Mouse (Mus musculus) cerebellum, adult 8-10 months (tissue): ENCODE data around the gene Anxa11.
"Not testable (repeated sequence)": the region's sequence is repeated elsewhere in the genome, so short reads cannot be mapped to it uniquely, and the experiment has no call there.

ENCODE experiments used
- DNase-seq: peaks from one replicate; pipeline ENCODE4 v3.0.0; 2022

The Anxa11 gene

DNA sequence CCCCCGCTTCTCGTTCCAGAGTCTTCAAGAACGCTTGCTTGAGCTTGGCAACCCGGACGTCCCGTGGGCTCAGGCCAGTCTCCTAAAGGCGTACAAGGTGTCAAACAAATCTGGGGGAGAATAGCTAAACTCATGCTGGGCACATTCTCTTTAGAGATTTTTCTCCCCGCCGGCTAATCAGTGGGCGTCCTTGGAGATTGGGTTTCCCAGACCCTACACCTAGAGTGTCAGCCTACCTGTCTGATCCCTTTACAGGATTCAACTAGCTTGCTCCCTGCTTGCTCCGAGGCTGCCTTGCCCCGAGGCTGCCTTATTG is 690 bp downstream of the Anxa11 start:
- DNase-seq = no peak

DNA sequence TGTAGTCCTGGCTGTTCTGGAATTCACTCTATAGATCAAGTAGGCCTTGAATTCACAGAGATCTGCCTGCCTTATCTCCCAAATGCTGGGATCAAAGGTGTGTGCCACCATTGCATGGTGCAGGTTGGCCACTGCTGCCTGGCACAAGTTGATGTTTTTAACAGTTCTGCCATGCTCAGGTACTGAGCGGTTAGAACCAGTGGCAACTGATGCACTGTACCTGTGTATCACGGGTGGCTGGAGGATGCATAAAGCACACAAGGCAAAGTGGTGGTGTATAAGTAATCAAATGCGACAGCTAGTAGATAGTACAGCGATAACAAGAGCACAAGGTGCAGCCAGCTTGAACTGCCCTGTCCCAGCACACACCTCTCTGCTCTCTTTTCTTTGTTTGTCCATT is 2.4 kb downstream of the Anxa11 start:
- no peak for DNase-seq

DNA sequence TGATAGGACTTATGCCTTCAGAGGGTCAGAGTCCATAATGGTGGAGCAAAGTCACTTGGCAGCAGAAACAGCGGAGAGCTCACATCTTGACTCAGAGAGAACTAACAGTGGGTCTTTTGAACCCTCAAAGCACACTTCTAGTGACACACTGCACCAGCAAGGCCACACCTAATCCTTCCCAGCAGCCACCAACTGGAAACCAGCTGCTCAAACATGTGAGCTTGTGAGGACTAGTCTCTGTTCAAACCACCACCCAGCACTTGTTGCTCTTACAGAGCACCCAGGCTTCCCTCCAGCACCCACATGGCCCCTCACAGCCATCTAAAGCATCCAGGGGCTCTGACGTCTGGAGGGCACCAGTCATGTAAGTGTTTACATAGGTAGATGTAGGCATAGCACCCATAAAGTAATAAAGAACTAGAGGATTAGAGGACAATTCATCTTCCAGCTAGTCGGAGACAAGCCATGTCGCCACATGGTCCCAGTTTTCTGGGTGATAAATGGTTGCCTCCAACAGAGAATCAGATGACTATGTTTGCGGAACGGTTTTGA is 4.0 kb downstream of the Anxa11 start:
- DNase-seq = no peak

DNA sequence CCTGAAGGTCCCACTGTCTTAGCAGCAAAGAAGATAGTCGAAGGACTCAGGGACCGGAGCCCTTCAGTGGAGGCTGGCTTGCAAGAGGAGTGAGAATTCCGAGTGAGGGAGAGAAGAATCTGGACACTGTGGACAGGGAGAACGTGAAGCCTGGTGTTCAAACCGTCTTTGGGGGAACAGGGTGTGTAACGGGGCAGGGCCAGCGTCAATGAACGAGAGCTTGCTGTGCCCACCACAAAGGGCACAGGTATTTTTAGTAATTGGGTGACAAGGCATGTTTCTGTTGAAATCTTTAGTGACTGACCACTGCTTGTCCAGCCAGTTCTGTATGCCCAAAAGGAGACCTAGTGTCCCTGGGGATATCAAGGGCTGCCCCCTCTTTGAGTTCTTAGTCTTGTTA is 4.6 kb downstream of the Anxa11 start:
- no peak for DNase-seq

DNA sequence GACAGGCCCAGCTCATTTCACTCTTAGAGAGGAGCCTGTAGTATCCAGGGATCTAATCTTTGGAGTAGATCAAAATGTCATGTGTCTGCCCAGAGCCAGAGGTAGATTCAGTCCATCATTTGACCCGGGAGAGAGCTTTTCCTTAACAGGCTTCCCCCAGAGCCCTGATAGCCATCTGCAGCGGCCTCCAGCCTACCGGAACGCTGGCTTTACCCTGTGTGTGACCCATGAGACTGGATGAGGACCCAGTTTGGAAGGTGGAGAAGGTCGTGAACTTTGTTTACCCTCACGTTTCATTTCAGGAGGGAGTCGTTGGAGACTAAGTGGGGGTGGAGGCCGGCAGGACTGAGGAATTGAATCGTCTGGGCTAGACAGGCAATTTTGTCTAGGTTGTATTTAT is 5.7 kb downstream of the Anxa11 start:
- DNase-seq = no peak

DNA sequence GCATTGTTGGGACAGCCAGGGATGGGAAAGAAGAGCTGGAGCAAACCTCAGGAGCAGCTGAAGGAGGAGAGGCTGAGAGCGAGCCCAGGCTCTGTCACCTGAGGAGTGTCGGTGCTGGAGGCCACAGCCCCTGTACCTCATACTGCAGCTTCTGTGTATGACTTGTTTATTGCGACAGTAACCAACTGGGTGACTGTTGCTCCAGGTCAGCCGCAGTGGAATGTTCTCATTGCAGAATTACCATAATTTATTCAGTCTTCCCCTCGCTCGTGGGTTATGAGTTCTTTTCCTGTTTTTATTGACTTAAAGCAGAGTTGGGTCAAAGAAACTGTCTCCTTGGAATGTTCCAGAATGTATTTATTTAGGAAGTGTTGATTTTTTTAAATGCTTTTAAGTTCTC is 6.3 kb downstream of the Anxa11 start:
- no peak for DNase-seq

DNA sequence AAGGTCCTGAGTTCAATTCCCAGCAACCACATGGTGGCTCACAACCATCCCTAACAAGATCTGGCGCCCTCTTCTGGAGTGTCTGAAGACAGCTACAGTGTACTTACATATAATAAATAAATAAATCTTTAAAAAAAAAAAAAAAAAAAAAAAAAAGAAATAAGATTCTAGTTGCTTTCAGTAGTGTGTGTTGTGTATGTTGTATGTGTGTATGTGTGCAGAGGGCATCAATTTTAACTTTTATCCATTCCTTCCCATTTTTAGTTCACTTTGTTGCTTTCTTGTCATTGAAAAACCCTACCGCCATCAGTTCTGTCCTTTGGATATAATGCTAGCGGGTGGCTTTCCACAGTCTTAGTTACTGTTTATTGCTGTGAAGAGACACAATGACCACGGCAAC is 6.8 kb downstream of the Anxa11 start:
- not testable (repeated sequence) for DNase-seq

DNA sequence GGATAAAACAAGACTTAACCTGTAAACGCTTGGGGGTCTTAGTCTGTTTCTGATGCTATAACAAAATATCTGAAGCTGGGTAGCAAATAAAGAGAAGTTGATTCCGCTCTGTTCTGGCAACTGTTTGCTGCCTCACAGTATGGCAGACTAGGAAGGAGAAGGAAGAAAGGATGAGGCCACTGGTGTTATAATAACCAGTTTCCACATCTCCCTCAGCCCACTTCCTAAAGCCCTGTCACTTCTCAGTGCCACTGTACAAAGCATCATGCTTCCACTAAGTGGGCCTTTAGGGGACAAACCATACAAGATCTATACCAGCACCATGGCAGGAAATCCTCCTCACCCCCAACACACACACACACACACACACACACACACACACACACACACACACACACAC is 8.5 kb downstream of the Anxa11 start:
- no peak for DNase-seq

DNA sequence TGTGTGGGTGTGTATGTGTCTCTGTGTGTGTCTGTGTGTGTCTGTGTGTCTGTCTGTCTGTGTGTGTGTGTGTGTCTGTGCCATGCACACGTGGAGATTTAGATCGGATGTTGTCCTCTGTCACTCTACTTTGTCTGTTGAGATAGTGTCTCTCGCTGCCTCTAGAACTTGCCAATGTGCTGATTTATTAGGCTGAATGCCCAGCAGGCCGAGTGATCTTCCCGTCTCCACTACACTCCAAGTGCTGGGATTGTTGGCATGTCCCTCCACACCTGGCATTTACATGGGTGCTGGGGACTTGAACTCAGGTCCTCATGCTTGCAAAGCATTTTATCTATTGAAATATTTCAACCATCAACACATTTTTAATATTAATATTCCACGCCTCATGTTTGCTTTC is 9.2 kb downstream of the Anxa11 start:
- DNase-seq = no peak

DNA sequence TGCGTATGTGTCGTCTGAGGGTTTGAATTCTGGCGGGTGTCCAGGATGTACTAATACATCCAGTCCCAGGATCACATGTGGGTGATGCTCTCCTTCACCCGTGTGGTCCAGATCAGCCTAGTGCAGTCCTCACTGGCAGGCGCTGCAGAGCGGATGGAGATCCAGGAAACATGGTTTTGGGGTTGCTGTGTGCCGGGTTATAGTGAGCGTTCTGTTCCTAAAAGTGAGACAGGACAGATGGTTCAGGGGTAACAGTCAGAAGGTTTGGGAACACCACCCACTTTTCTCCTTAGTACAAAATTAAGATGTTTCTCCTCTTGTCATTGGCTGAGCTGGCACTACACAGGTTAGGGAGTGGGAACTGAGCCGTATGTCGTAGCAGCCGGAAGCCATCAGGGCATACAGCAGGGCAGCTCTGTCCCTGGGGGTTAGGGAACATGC is 10.2 kb downstream of the Anxa11 start:
- DNase-seq = no peak

DNA sequence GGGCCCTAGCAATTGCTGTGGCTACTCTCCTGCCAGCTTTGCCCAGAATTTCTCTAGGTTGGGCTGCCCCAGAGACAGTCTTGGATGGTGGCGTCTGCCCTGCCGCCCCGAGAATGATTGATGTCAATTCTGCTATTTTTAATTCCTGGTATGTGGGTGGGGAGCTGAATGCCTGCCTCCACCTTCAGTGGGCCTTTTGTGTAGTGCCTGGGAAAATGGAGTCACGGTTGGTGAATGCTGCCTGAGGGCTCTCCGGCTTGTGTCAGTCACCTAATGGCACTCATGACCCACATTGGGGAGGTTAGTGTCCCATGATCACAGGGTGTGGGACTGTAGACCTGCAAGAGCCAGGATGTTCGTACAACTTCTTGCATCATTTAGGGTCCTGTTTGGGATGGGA is 11.3 kb downstream of the Anxa11 start:
- no peak for DNase-seq

DNA sequence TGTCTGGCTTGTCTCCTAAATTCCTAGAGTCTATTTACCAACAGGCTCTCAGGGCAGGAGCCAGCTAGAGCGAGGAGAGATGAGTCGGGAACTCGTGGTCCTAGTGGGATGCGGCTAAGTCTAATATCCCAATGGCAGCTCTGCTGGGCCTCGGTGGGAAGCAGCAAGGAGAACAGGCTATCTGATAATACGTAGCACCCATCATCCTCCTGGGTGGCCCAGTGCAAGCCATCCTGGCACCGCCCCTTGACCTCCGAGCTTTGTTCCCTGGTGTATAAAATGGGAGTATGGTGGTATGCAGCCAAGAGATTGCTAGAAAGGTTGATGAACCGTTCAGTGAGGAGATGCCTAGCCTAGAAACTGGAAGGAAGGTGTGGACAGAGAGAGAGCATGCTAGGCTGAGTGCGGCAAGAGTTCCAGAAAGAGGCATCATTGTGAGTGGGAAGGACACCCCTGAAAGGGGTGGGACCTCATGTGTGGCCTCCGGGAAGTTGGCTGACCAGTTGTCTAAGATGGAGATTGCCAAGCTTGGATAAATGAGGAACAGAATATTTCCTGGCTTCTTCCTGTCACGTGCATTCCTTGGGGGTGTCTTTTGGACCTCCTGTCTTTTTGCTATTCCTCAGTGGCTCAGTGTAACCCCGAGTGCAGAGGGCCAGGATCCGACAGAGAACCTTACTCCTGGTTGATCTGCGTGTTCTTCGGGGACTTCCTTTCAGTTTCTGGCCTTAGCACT is 11.9 kb downstream of the Anxa11 start:
- no peak for DNase-seq

DNA sequence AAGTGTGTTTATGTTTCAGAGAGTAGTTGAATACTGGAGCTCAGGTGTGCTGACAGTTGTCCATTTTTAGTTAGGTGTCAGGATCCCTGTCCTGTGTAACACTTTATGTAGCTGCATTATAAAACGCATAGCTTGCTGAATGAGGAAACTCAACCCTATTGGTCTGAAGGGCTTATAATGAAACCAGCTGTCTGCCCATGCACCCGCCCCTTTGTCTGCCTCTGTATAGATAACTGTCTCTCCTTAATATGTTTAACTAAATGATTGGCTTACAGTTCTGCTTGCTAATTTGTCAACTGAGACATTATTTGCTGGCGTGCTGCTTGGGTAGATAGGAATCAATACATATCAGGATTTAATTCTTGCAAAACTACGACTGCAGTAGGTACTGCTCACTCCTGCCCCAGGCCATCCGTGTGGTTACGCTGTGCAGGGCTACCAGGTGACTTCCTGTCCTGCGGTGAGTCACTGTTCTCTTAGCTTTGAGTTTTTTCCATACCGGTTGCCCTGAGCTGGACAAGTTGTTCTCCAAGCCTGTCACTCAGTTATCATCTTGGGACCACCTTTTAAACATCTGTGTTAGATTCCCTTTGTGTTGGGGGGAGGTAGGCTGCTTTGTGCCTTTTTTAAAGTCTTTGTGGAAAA is 13.4 kb downstream of the Anxa11 start:
- no peak for DNase-seq

DNA sequence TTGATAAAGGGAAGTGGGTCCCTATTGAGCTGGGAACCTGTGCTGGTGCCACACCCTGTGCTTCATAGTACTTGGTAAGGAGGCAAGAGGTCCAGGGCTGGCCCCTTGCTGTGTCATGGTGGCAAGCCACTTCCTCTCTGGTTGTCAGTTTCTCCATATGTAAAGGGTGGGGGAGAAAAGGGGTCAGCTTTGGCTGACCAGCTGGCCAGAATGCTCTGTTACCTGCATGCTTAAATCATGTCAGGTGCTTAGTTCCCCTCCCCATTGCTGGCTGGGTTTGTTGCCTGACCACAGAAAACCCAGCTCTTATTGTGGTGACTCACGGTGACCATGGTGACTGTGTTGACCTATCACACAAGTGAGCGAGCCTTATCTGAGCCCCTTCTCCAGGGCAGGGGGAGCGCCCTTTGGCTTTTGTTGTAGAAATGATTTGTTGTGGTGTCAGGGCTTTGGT is 15.2 kb downstream of the Anxa11 start:
- DNase-seq = no peak

DNA sequence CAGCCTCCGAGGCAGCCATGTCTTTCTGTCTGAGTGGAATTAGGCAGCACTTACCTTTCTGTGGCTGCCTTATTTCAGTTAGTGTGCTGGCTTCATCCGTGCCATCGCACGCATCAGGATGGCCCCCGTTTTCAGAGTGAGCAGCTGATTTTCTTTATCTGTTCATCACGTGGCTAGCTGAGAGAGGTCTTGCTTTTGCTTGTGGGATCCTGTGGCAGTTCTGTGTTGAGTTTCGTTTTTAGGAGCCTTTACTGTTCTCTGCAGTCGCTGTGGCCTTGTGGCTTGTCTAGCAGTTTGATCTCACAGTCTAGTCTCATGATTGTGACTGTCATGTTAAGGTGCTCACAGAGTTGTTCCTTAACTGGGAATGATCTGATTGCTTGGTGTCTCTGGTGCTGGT is 16.0 kb downstream of the Anxa11 start:
- no peak for DNase-seq

DNA sequence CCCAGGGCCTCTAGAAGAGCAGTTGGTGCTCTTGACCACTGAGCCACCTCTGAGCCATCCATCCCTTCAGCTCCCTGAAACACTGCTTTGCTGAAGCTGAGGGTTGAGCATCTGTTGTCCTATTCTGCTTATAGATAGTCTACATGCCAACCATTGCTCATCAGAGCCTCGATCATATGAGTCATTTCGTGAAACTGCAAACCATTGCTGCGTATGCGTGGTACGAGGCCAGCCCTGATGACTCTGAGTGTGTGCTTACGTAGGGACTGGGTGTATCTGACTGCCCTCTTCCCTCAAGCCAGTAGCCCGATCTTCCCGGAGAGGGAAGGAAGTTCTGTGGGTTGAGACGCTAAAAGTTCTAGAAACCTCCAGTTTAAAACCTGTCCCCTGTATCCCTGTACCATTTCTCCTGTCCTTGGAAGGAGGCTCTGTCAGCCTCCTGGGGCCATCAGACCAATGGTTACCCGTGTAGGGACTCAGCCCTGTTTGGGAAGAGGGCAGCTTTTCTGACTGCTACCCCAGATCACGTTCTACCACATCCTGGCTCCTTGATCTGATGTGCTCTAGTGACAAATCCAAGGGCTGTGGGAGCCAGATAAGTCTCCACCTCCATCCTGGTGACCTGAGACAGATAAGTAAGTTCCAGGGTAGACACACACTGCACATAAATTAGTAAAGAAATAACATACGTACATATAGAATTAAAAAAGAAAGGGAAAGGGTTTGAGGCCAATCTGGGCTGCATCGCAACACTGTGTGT is 20.0 kb downstream of the Anxa11 start:
- no peak for DNase-seq

DNA sequence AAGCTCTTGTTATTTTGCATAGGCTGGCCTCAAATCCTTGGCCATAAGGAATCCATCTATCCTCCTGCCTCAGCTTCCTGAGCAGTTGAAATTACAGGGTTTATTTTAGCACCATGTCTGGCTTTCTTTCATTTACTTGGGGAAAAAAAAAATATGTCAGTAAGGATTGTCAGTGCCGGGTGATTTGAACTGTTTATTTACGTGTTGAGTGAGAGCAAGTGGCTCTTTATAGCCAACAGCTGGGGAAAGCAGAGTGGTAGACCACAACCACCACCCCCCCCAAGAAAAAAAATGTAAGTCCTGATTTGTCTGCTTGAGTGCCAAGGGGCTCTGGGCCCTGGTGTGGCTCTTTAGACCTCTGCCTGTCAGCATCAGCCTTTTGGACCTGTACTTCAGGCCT is 21.8 kb downstream of the Anxa11 start:
- DNase-seq = no peak

DNA sequence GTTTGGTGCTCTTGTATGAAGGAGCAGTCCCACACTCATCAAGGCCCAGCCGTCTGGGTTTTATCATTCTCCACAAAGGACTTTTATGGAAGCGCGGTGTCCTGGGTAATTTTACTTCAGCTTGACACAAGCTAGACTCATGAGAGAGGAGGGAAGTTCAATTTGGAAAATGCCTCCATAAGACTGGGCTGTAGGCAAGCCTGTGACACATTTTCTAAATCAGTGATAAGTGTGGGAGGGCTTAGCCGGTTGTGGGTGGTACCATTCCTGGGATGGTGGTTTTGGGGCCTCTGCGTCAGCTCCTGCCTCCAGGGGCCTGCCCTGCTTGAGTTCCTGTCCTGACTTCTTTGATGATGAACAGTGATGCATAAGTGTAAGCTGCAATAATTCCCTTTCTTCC is 23.3 kb downstream of the Anxa11 start:
- DNase-seq = no peak

DNA sequence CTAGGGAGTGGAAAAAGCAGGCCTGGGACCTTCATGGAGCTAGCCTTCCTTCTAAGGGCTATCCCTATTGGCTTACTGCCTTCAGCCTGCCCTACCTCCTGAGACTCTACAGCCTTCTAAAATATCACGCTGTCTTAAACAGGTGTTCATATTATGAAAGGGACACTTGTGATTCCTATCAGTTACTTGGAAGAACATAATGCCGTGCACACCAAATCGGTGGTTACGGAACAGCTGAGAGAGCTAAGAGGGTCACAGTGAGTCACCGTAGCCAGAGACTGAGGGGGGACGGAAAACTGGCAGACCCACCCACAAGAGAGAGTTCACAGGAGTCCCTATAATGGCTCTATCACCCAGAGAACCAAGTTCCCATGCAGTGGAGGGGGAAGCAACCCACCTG is 24.4 kb downstream of the Anxa11 start:
- no peak for DNase-seq

DNA sequence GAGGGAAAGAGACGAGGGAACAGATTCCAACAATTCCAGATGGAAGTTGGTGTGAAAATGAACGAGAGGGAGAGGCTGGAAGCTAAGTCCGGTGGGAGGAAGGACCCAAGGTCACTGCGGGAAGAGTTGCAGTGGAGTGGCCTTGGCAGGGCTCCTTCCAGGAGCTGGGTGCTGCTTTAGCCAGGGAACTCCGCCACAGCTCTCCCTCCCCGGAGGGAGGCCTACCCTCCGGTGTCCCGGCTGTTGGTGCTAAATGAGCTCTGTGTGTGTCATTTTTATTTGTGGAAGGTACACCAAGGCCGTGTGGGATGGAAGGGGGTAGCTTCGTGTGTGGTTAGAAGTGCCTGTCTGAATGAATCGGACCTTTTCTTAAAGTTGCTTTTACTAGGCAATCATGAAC is 24.9 kb downstream of the Anxa11 start:
- DNase-seq = no peak

DNA sequence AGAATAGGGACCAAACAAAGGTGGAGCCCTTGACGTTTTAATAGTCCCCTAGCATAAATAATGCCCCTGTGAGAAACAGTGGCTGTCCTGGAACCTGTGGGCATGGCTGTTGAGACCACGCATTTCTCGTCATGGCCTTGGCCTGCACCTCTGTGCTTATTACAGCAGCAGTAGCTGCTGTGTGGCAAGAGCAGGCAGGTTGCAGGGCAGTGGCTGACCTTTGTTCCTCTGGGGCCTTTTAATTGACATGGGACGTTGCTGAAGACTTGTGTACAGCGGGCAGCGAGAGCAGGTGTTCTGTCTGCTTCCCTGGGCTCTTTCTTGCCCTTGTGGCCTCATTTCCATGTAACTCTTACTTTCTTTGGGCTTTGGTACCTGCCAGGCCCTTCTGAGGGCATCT is 25.9 kb downstream of the Anxa11 start:
- no peak for DNase-seq

DNA sequence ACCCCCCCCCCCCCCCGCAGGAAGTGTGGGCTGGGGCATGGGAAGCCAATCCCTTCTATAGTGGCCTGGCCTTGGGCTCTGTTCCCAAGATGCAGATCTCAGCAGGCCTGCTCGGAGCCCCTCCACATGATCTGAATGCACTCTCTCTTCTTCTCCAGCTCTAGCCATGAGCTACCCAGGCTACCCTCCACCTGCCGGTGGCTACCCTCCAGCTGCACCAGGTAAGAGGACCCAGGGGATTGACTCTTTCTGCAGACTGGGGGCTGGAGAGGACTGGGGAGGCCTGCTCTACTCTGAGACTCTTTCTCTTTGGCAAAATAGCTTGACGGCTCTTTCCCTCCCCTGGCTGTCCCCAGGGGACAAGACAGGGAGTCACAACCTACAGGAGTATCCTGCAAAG is 26.8 kb downstream of the Anxa11 start:
- DNase-seq = no peak

DNA sequence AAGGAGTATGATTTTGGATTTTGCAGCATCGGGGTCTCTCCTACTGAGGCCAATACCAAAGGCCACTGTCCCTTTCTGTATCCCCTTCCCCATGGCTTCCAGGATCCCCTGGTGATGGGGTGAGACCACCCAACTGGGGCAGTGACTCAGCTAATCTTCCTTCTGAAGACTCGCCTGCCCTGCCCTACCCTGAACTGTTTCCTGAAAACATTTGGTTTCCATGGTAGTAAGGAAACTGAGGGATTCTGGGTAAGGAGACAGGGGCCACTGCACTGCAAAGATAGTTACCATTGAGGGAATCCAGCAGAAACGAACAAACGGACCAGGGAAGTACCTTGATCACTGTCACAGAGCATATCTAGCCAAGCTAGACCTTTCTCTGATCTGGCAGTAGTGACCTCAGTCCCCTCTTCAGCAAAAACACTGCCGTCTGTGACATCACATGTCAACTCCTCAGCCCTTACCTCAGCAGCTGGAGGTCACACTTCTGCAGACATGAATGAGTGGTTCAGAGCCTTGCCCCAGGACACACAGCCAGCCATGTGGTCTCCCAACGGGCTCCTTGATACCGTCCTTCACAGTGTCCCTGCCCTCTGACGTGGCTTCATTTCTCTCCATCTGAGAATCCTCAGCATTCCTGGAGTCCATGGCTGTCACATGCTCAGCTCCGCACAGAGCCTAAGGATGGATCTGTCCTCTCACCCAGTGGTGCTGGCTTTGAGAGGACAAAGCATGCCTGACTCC is 27.4 kb downstream of the Anxa11 start:
- DNase-seq = no peak
